Mouse (Mus musculus) liver, embryonic 14.5 days (tissue): ENCODE measurements at regions not wholly inside any gene's neighbourhood (a gene's known extent, or its start where the extent isn't known, plus 50 kb on each side); places are given as distances from the start of the nearest gene placed in this dataset.

Experiments
- CTCF ChIP-seq: IDR thresholded peaks from 2 replicates; pipeline ENCODE4 v1.5.1; 2016; ENCODE audit warnings: antibody characterized with exemption, low read depth, control low read depth
- EP300 ChIP-seq: IDR thresholded peaks from 2 replicates; pipeline ENCODE4 v1.6.1; 2016; ENCODE audit warnings: antibody characterized with exemption, low read depth

GRCm38 (mm10) chr11:40884509-40884908 is 129.4 kb upstream of the Ccng1 start:
- no peak for TF ChIP-seq CTCF
- TF ChIP-seq EP300, result no peak
